Mouse (Mus musculus) left cerebral cortex, adult 9 months (tissue): ENCODE data around the gene Erich4.
"Not testable (repeated sequence)": the region's sequence is repeated elsewhere in the genome, so short reads cannot be mapped to it uniquely, and the experiment has no call there.

Source experiments
- DNase-seq, 2 experiments: peaks; one replicate each; pipeline ENCODE4 v3.0.0; 2022; ENCODE audit warnings: low spot score in 2 of 2

Gene Erich4

GRCm38 (mm10) chr7:25576793-25577437 lies 38.8 kb downstream of the Erich4 start:
- not testable (repeated sequence) for DNase-seq

GRCm38 (mm10) chr7:25576308-25576707 lies 39.4 kb downstream of the Erich4 start:
- not testable (repeated sequence) for DNase-seq

GRCm38 (mm10) chr7:25575870-25576269 lies 39.8 kb downstream of the Erich4 start:
- no peak for DNase-seq

- DNase-seq, result no peak
Observed at GRCm38 (mm10) chr7:25575105-25575504, 40.6 kb downstream of the Erich4 start.

- not testable (repeated sequence) for DNase-seq
Observed at GRCm38 (mm10) chr7:25573806-25574205, 41.9 kb downstream of the Erich4 start.

GRCm38 (mm10) chr7:25568721-25569120 lies 47.0 kb downstream of the Erich4 start:
- DNase-seq, result no peak
